Mouse (Mus musculus) liver, adult 2 months (tissue): ENCODE results near the gene Slc10a7.

Experiments
- CTCF ChIP-seq: fragments of 200-500 bp; IDR thresholded peaks from 2 replicates; pipeline ENCODE4 v1.5.1; 2011; ENCODE audit warnings: low read depth, low read length, control low read depth
- POLR2A ChIP-seq: fragments of 200-500 bp; IDR thresholded peaks from 2 replicates; pipeline ENCODE4 v1.6.1; 2011; ENCODE audit warnings: low read length, control low read depth; ENCODE audit not compliant: insufficient read depth; ENCODE audit errors: extremely low read depth

DNA sequence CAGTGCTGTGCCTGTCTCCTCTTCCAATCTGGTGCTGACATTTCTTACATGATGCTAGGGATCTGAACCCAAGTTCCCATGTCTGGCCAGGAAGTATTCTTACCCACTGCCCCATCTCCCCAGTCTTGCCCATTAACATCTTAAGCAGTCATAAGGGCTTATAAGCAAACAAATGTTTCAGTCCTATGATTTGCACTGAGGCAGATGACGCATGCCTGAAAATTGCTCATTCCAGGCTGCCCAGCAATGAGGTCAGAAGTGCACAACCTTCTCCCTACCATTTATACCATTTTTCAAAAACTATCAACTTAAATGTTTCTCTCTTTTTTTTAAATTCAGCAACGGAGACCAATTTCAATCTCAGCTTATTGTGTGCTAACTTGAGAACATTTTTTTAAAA is 45.2 kb upstream of the Slc10a7 start:
- TF ChIP-seq CTCF: no peak
- no peak for TF ChIP-seq POLR2A
